Mouse (Mus musculus) MEL (cell line): ENCODE measurements at regions not wholly inside any gene's neighbourhood (a gene's known extent, or its start where the extent isn't known, plus 50 kb on each side); places are given as distances from the start of the nearest gene placed in this dataset.

ENCODE experiments used
- DNase-seq: peaks from one replicate; pipeline ENCODE4 v3.0.0; 2011; ENCODE audit warnings: low read depth, low spot score
- H3K27ac ChIP-seq: 2 replicates; pipeline ENCODE4 v1.5.1; 2012; ENCODE audit warnings: low read depth, mild to moderate bottlenecking, control low read depth, low read length, moderate library complexity; ENCODE audit not compliant: control insufficient read depth
- H3K27me3 ChIP-seq, 2 experiments: fragments of 150-350 bp in 1 of 2; sonication (generic) in 1 of 2; 2 replicates each; pipeline ENCODE4 v1.6.1; 2012; ENCODE audit warnings: low read length in 2 of 2, mild to moderate bottlenecking in 2 of 2, improper control_type of control experiment in 1 of 2, moderate library complexity in 1 of 2; ENCODE audit not compliant: insufficient read depth in 2 of 2, control insufficient read depth in 1 of 2
- H3K36me3 ChIP-seq, 2 experiments: 2 replicates each; pipeline ENCODE4 v1.6.1; 2012 to 2014; ENCODE audit warnings: low read length in 2 of 2, improper control_type of control experiment in 1 of 2, inconsistent platforms in 1 of 2, mild to moderate bottlenecking in 1 of 2; ENCODE audit not compliant: insufficient read depth in 2 of 2, control insufficient read depth in 1 of 2
- H3K4me1 ChIP-seq, 2 experiments: fragments of 150-350 bp in 1 of 2; sonication (generic) in 1 of 2; 2 replicates each; pipeline ENCODE4 v1.6.1; 2012; ENCODE audit warnings: low read length in 2 of 2, improper control_type of control experiment in 1 of 2, mild to moderate bottlenecking in 1 of 2; ENCODE audit not compliant: insufficient read depth in 2 of 2, control insufficient read depth in 1 of 2
- H3K4me3 ChIP-seq, 2 experiments: fragments of 150-350 bp in 1 of 2; sonication (generic) in 1 of 2; 2 replicates each; pipeline ENCODE4 v1.5.1; 2012; ENCODE audit warnings: low read depth in 2 of 2, low read length in 2 of 2, mild to moderate bottlenecking in 2 of 2, moderate library complexity in 2 of 2, control low read depth in 1 of 2, improper control_type of control experiment in 1 of 2; ENCODE audit not compliant: control insufficient read depth in 1 of 2, insufficient read depth in 1 of 2
- H3K79me2 ChIP-seq: 2 replicates; pipeline ENCODE4 v1.6.1; 2012; ENCODE audit warnings: mild to moderate bottlenecking, low read length, moderate library complexity; ENCODE audit not compliant: control insufficient read depth, poor library complexity, insufficient read depth
- H3K9ac ChIP-seq: 2 replicates; pipeline ENCODE4 v1.6.1; 2012; ENCODE audit warnings: low read depth, mild to moderate bottlenecking, control low read depth, low read length, moderate library complexity; ENCODE audit not compliant: control insufficient read depth, poor library complexity, severe bottlenecking
- H3K9me3 ChIP-seq: fragments of 150-350 bp; sonication (generic); replicated peaks from 2 replicates; pipeline ENCODE4 v1.6.1; 2012; ENCODE audit warnings: mild to moderate bottlenecking, low read length, improper control_type of control experiment, moderate library complexity; ENCODE audit not compliant: insufficient read depth
- BHLHE40 ChIP-seq: IDR thresholded peaks from 2 replicates; pipeline ENCODE4 v1.6.1; 2012; ENCODE audit warnings: low read depth, mild to moderate bottlenecking, inconsistent platforms, low read length, improper control_type of control experiment, borderline replicate concordance
- CHD2 ChIP-seq: IDR thresholded peaks from 2 replicates; pipeline ENCODE4 v1.6.1; 2011; ENCODE audit warnings: low read length, improper control_type of control experiment
- CTCF ChIP-seq, 3 experiments: IDR thresholded peaks in 2 of 3; conservative IDR thresholded peaks in 1 of 3; 2 replicates each; pipeline ENCODE4 v1.5.1; 2011 to 2012; ENCODE audit warnings: low read length in 3 of 3, low read depth in 2 of 3, mild to moderate bottlenecking in 2 of 3, improper control_type of control experiment in 1 of 3, inconsistent platforms in 1 of 3, mixed read lengths in 1 of 3, moderate library complexity in 1 of 3; ENCODE audit not compliant: control insufficient read depth in 1 of 3, insufficient read depth in 1 of 3, poor library complexity in 1 of 3, severe bottlenecking in 1 of 3
- E2F4 ChIP-seq: IDR thresholded peaks from 2 replicates; pipeline ENCODE4 v1.6.1; 2011; ENCODE audit warnings: low read depth, low read length, improper control_type of control experiment, borderline replicate concordance
- ELF1 ChIP-seq: IDR thresholded peaks from 2 replicates; pipeline ENCODE4 v1.6.1; 2014; ENCODE audit warnings: low read depth, mild to moderate bottlenecking, inconsistent platforms, low read length, improper control_type of control experiment, moderate library complexity
- EP300 ChIP-seq, 2 experiments: IDR thresholded peaks; 2 replicates each; pipeline ENCODE4 v1.6.1; 2011; ENCODE audit warnings: improper control_type of control experiment in 2 of 2, low read length in 2 of 2, low read depth in 1 of 2, mild to moderate bottlenecking in 1 of 2
- ETS1 ChIP-seq: IDR thresholded peaks from 2 replicates; pipeline ENCODE4 v1.6.1; 2012; ENCODE audit warnings: low read depth, mild to moderate bottlenecking, inconsistent platforms, low read length, improper control_type of control experiment, moderate library complexity
- GABPA ChIP-seq: IDR thresholded peaks from 2 replicates; pipeline ENCODE4 v1.6.1; 2012; ENCODE audit warnings: low read depth, mild to moderate bottlenecking, inconsistent platforms, low read length, improper control_type of control experiment, moderate library complexity
- GATA1 ChIP-seq: IDR thresholded peaks from 2 replicates; pipeline ENCODE4 v1.6.1; 2011; ENCODE audit warnings: low read depth, low read length, improper control_type of control experiment
- HCFC1 ChIP-seq: IDR thresholded peaks from 2 replicates; pipeline ENCODE4 v1.6.1; 2012; ENCODE audit warnings: low read depth, mild to moderate bottlenecking, inconsistent platforms, low read length, improper control_type of control experiment, moderate library complexity
- JUND ChIP-seq: IDR thresholded peaks from 2 replicates; pipeline ENCODE4 v1.6.1; 2011; ENCODE audit warnings: low read depth, mild to moderate bottlenecking, improper control_type of control experiment, low read length
- KAT2A ChIP-seq: conservative IDR thresholded peaks from 2 replicates; pipeline ENCODE4 v1.6.1; 2012; ENCODE audit warnings: low read depth, low read length, improper control_type of control experiment, inconsistent platforms
- MAFK ChIP-seq: IDR thresholded peaks from 2 replicates; pipeline ENCODE4 v1.6.1; 2011; ENCODE audit warnings: low read depth, mild to moderate bottlenecking, low read length, improper control_type of control experiment, borderline replicate concordance
- MXI1 ChIP-seq: IDR thresholded peaks from 2 replicates; pipeline ENCODE4 v1.6.1; 2011; ENCODE audit warnings: mild to moderate bottlenecking, low read depth, low read length, improper control_type of control experiment
- MYB ChIP-seq: IDR thresholded peaks from 2 replicates; pipeline ENCODE4 v1.6.1; 2011; ENCODE audit warnings: mild to moderate bottlenecking, low read depth, low read length, improper control_type of control experiment
- MYC ChIP-seq: IDR thresholded peaks from 2 replicates; pipeline ENCODE4 v1.6.1; 2011; ENCODE audit warnings: low read depth, mild to moderate bottlenecking, low read length, improper control_type of control experiment, moderate library complexity
- POLR2A ChIP-seq, 2 experiments: IDR thresholded peaks; 2 replicates each; pipeline ENCODE4 v1.6.1; 2011 to 2012; ENCODE audit warnings: low read length in 2 of 2, mild to moderate bottlenecking in 2 of 2, control low read depth in 1 of 2, improper control_type of control experiment in 1 of 2, low read depth in 1 of 2, moderate library complexity in 1 of 2; ENCODE audit not compliant: control insufficient read depth in 1 of 2, insufficient read depth in 1 of 2, poor library complexity in 1 of 2
- POLR2AphosphoS5 ChIP-seq: IDR thresholded peaks from 2 replicates; pipeline ENCODE4 v1.6.1; 2012; ENCODE audit warnings: low read depth, borderline replicate concordance, mild to moderate bottlenecking, inconsistent platforms, low read length, moderate library complexity, mixed read lengths
- RAD21 ChIP-seq: IDR thresholded peaks from 2 replicates; pipeline ENCODE4 v1.6.1; 2011; ENCODE audit warnings: mild to moderate bottlenecking, low read depth, low read length, improper control_type of control experiment
- RCOR1 ChIP-seq: IDR thresholded peaks from 2 replicates; pipeline ENCODE4 v1.6.1; 2012; ENCODE audit warnings: low read depth, mild to moderate bottlenecking, inconsistent platforms, low read length, improper control_type of control experiment
- SIN3A ChIP-seq: IDR thresholded peaks from 2 replicates; pipeline ENCODE4 v1.6.1; 2012; ENCODE audit warnings: low read length, improper control_type of control experiment, inconsistent platforms
- TAL1 ChIP-seq: IDR thresholded peaks from 2 replicates; pipeline ENCODE4 v1.6.1; 2012; ENCODE audit warnings: mild to moderate bottlenecking, inconsistent platforms, low read length, moderate library complexity, mixed read lengths
- TCF12 ChIP-seq: IDR thresholded peaks from 2 replicates; pipeline ENCODE4 v1.6.1; 2014; ENCODE audit warnings: low read depth, mild to moderate bottlenecking, inconsistent platforms, low read length, improper control_type of control experiment, moderate library complexity
- UBTF ChIP-seq: IDR thresholded peaks from 2 replicates; pipeline ENCODE4 v1.6.1; 2012; ENCODE audit warnings: low read depth, mild to moderate bottlenecking, inconsistent platforms, low read length, improper control_type of control experiment, moderate library complexity, borderline replicate concordance; ENCODE audit not compliant: insufficient read depth
- ZC3H11A ChIP-seq: IDR thresholded peaks from 2 replicates; pipeline ENCODE4 v1.6.1; 2012; ENCODE audit warnings: low read depth, mild to moderate bottlenecking, inconsistent platforms, low read length, improper control_type of control experiment
- ZMIZ1 ChIP-seq: IDR thresholded peaks from 2 replicates; pipeline ENCODE4 v1.6.1; 2012; ENCODE audit warnings: low read depth, mild to moderate bottlenecking, inconsistent platforms, low read length, improper control_type of control experiment, moderate library complexity
- ZNF384 ChIP-seq: IDR thresholded peaks from 2 replicates; pipeline ENCODE4 v1.6.1; 2012; ENCODE audit warnings: low read depth, mild to moderate bottlenecking, inconsistent platforms, low read length, improper control_type of control experiment

- H3K4me3 ChIP-seq = no peak overlapping the region
- no peaks in the 10 kb centered on the region for H3K4me1 ChIP-seq
- DNase-seq = no peak
- no peaks in the 10 kb centered on the region for H3K79me2 ChIP-seq
- H3K27me3 ChIP-seq = no peaks in the 10 kb centered on the region
- H3K9me3 ChIP-seq = no peaks in the 10 kb centered on the region
- H3K27ac ChIP-seq = no peak overlapping the region
- H3K36me3 ChIP-seq = no peaks in the 10 kb centered on the region
- no peak overlapping the region for H3K9ac ChIP-seq
- TF ChIP-seq MYB = no peak
- TF ChIP-seq TAL1 = no peak
- no peak for TF ChIP-seq ZNF384
- TF ChIP-seq KAT2A = no peak
- TF ChIP-seq HCFC1 = no peak
- TF ChIP-seq CTCF (IDR thresholded peaks at IDR 0.05 in 2 of 3, conservative IDR thresholded peaks at IDR 0.05 in 1 of 3; ENCODE audit: control insufficient read depth in 1 of 3, insufficient read depth in 1 of 3, low read depth in 2 of 3, low read length in 3 of 3, poor library complexity in 1 of 3, severe bottlenecking in 1 of 3) = no peak
- TF ChIP-seq GATA1 = no peak
- TF ChIP-seq JUND = no peak
- TF ChIP-seq E2F4 = no peak
- no peak for TF ChIP-seq ZC3H11A
- no peak for TF ChIP-seq MXI1
- no peak for TF ChIP-seq MAFK
- no peak for TF ChIP-seq CHD2
- TF ChIP-seq ELF1 = no peak
Observed at GRCm38 (mm10) chr5:50234111-50234510, 175.3 kb upstream of the Adgra3 start.

- no peak for TF ChIP-seq CTCF (IDR thresholded peaks at IDR 0.05 in 2 of 3, conservative IDR thresholded peaks at IDR 0.05 in 1 of 3; ENCODE audit: control insufficient read depth in 1 of 3, insufficient read depth in 1 of 3, low read depth in 2 of 3, low read length in 3 of 3, poor library complexity in 1 of 3, severe bottlenecking in 1 of 3)
- TF ChIP-seq POLR2AphosphoS5 = no peak
- no peak for TF ChIP-seq E2F4
- TF ChIP-seq EP300 (IDR thresholded peaks at IDR 0.05; ENCODE audit: low read depth in 1 of 2, low read length in 2 of 2) = no peak
- no peak for TF ChIP-seq BHLHE40
- TF ChIP-seq GABPA = no peak
- no peak for TF ChIP-seq POLR2A (IDR thresholded peaks at IDR 0.05; ENCODE audit: control insufficient read depth in 1 of 2, insufficient read depth in 1 of 2, low read depth in 1 of 2, low read length in 2 of 2, poor library complexity in 1 of 2)
- TF ChIP-seq UBTF = no peak
- no peak for TF ChIP-seq RCOR1
- no peak for TF ChIP-seq RAD21
- no peak for TF ChIP-seq MYB
- no peak for TF ChIP-seq SIN3A
- TF ChIP-seq ETS1 = no peak
- no peak for TF ChIP-seq ZMIZ1
- TF ChIP-seq MAFK = no peak
- no peak for TF ChIP-seq TCF12
- no peak for TF ChIP-seq CHD2
- TF ChIP-seq JUND = no peak
- no peak for TF ChIP-seq MYC
- TF ChIP-seq, all 39 proteins: peak for 0
- H3K36me3 ChIP-seq = no peaks in the 10 kb centered on the region
- H3K4me1 ChIP-seq = no peaks in the 10 kb centered on the region
- H3K9me3 ChIP-seq = no peaks in the 10 kb centered on the region
- H3K79me2 ChIP-seq = no peaks in the 10 kb centered on the region
- DNase-seq = no peak
- H3K4me3 ChIP-seq = no peak overlapping the region
- H3K27me3 ChIP-seq = no peaks in the 10 kb centered on the region
- no peak overlapping the region for H3K27ac ChIP-seq
- H3K9ac ChIP-seq = no peak overlapping the region
Observed at GRCm38 (mm10) chr5:50216956-50217355, 158.2 kb upstream of the Adgra3 start.
